Mouse (Mus musculus): ENCODE measurements around the gene C9. TPM values are rescaled to one million over a fixed set of nuclear protein-coding genes. Genes with fewer than 3 reads are reported as not detected.

The C9 gene
- total RNA-seq, 4 experiments from 2014 or later: 0.46 TPM; not detected in 3

GRCm38 (mm10) chr15:6483561-6483960, 38.4 kb downstream of the C9 start:
- DNase-seq: no peak

- no peak for DNase-seq
Measured at GRCm38 (mm10) chr15:6492386-6492785, 47.3 kb downstream of the C9 start.

- no peak for DNase-seq
Measured at GRCm38 (mm10) chr15:6498396-6499070, 53.4 kb downstream of the C9 start.

- peak; percentile 20 for DNase-seq
Measured at GRCm38 (mm10) chr15:6500787-6501186, 55.7 kb downstream of the C9 start.

- no peak for DNase-seq
Measured at GRCm38 (mm10) chr15:6517525-6517924, 72.4 kb downstream of the C9 start.

- no peak for DNase-seq
Measured at GRCm38 (mm10) chr15:6519417-6520255, 74.5 kb downstream of the C9 start.

GRCm38 (mm10) chr15:6520505-6521155, 75.5 kb downstream of the C9 start:
- no peak for DNase-seq

GRCm38 (mm10) chr15:6522653-6523167, 77.6 kb downstream of the C9 start, which contains the start of gene Fyb:
TSS of gene Fyb (plus strand) at chr15:6522853.
- DNase-seq: no peak

GRCm38 (mm10) chr15:6524801-6525200, 79.7 kb downstream of the C9 start:
- no peak for DNase-seq

GRCm38 (mm10) chr15:6525386-6525785, 80.3 kb downstream of the C9 start:
- no peak for DNase-seq

- no peak for DNase-seq
Measured at GRCm38 (mm10) chr15:6533858-6534343, 88.8 kb downstream of the C9 start.

GRCm38 (mm10) chr15:6534592-6534991, 89.5 kb downstream of the C9 start:
- DNase-seq: no peak

- DNase-seq: no peak
Measured at GRCm38 (mm10) chr15:6539639-6540338, 94.7 kb downstream of the C9 start.

Other genes starting within 250 kb of the C9 start
- gene Dab2, start 145.5 kb upstream of the C9 start, total RNA-seq (2022): 100 to 1,000 TPM; 433 to 532 (median 460) TPM
- 10 to 100 TPM; 19.1 to 48.4 (median 40.8) TPM for gene Fyb, start 77.5 kb downstream of the C9 start, total RNA-seq (2022)

All from adrenal gland, adult 8-10 months (tissue).